Mouse (Mus musculus): ENCODE results near the gene Tmpo.

Gene Tmpo

DNA sequence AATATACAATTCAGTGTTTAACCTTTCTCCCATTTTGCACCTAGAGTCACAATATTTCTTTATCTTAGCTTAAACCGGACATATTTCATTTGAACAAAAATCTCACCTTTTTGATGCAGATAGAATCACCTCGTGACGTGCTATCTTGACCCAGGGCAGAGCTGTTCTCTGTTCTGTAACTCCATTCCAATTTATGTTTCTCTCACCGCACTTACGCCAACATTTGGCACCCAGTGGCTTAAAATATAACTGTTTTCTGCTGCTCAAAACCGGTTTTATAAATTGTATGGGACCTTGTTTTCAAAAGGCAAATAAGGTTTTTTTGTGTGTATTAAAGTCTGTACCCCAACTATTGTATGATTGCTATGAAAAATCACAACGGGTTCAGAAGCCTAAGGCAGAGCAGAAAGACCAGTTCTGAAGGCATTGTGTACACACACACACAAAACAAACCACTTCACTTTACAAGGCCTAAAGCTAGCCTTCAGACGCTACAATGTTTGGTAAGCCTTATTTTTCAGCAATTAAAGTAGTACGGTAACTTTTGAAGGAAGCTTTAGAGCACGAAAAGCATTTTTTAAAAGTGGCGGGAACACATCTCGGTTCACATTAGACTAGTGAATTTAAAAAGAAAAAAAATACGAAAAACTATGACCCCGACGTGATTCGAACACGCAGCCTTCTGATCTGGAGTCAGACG is at the start of gene Tmpo:
Tmpo (minus strand) TSS at position 555 of the 700 bp plus-strand sequence.
- no peak for DNase-seq (ENCODE audit: low spot score in 2 of 2)

DNA sequence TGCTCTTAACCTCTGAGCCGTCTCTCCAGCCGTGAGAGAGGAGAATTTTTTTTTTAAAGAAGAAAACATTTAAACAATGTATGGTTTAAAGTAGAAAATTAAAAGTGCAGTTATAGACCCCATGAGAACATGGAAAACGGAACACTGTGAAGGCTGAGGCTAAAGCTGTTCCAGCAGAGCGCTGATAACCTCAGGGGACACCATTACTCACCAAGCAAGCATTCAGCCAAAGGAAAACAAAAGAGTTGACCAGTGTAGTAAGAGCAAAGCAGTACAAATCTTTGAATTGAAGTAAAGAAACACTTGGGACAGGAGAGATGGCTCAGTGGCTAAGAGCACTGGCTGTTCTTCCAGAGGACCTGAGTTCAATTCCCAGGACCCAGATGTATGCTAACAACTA is 49.3 kb upstream of the Tmpo start:
- no peak for DNase-seq (ENCODE audit: low spot score in 2 of 2)

DNA sequence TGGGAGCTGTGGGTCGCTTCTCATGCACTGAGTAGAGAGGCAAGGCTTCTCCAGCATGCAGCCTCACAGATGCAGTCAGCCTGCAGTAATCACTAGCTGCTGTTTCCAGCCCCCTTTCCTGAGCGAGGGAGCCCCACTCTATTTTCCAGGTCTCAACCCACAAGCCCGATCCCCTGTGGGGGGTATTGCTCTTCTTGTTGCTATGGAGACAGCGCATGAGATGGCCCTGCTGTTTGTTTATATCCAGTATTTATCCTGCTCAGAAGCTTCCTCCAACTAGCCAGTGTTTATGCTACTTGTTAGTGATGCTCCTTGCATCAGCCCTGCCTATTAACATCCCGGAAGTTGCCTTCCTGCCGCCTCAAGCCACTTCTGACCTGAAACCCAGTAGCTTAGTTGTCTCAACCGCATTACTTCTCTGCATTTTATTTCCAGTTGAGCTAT is 48.4 kb upstream of the Tmpo start:
- DNase-seq (ENCODE audit: low spot score in 2 of 2) = no peak

DNA sequence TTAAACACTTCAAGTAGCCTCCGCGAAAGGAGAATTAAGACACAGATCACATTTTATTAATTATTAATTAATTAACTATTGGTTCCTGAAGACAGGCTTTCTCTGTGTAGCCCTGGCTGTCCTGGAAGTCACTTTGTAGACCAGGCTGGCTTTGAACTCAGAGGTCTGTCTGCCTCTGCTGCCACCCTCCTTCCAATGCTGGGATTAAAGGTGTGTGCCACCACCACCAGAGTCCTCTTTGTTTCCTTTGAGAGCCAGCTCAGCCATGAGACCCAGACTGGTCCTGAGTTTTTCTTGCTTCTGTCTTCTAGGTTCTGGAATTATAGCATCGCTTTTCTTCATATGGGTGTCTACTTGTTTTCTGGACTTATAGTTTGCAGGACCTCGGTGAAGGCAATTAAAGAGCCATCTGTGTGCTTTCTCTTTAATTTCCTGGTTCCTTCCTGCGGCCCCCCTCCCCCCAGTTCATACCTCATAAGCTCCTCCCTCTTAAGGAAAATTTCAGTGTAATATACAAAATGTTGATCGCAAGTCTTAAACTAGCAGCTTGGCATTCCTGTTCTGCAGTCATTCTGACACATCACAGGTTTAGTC is 47.9 kb upstream of the Tmpo start:
- no peak for DNase-seq (ENCODE audit: low spot score in 2 of 2)

DNA sequence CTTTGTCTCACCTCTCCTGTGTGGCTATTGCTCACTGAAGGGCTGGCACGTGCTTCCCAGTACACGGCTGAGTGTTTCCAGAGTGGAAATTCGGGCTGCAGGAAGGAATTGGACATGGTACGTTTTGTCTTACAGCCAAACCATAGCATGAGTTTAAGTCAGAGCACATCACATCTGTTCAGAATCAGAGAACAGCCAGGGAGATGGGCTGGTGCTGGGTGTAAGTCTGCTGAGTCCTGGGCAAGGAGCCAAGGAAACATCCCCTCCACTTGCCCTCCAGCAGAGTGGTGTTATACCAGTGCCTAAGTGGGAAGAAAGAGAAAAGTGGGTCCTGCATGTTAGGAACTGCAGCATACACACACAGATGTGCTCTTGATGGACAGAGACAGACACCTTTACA is 45.9 kb upstream of the Tmpo start:
- DNase-seq (ENCODE audit: low spot score in 2 of 2) = no peak

DNA sequence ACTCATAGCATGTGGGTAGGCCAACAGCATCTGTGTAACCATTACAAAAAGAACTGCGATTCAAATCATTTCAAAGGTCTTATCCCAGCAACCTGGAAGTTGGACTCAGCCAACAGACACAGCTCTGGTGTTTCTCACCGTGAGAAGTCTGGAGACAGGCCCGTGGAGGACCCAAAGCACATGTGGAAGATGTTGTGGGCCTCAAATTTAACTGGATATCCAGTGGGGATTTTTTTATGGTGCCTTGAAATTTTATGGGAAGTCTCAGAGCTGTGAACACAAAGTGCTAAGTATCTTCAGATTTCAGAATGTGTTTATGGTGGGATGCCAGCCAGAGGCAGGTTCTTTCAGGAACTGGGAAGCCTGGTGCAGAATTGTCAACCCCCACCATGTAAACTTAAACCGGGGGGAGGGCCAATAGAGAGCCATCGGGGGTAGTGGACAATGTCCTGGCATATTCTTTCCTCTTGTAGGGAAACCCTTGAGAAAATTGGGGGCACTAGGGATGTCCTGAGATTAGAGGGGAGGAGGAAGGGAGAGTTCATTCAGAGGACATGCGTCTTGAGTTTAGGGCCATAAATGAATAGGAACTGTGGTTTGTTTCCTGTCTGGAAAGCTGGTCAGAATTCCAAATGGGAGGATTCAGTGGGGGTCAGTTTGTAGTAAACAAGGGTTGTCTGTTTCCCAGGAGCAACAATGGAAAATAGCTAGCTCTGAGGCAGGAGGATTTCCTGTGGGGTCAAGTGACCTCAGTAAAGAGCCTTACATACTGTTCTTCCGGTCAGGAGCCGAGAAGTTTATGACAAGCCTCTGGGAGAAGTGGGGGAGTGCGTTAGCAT is 41.5 kb upstream of the Tmpo start:
- no peak for DNase-seq (ENCODE audit: low spot score in 2 of 2)

DNA sequence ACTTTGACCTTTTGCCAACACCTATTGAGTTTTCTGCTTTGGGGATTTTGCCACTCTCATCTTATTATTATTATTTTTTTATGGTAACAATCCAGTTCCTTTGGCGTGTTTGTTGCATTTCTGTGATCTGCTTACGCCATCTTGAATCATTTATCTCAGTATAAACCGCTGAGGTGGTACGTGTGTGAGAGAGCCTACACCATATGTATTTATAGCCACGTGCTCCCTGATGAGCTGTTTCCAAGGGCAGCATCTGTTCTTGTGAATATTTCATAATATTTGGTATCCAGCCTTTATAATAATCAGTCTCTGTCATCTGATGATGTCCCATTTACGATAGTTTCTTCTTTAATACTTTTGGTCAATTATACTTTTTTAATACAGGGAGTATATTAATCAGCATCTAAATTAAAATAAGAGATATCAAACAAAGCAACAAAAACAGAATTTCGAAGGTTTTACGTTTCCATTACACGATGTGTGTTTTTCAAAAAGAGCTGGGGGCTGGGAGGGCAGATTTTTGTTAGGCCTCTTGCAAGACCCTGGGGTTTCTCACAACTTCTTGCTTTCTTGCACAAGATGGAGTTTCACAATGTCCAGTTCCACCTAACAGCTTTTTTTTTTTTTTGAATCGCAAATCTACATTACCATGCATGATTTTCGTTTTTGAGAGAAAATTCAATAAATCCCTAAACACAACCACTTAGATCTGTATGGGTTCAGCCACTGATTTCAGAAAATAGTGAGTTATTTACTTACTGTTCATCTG is 28.0 kb upstream of the Tmpo start:
- DNase-seq (ENCODE audit: low spot score in 2 of 2) = no peak

DNA sequence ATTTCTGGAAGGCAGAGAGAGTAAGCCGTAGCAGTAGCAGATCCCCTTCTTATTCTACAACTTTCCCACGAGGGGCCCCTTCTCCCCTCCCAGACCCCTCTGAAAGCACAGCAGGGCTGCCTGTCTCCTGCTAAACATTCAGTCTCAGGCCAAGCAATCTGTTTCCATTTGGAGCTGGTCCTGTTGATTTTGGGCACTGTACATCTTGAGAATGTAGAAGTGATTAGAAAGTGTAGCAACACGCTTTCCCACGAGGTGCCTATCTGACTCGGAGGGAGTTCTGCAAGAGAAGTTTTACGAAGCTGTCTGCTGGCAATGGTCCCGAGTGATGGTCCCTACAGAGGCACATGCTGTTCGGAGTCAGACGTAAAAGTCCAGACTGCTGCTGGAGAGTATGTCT is 27.3 kb upstream of the Tmpo start:
- DNase-seq (ENCODE audit: low spot score in 2 of 2) = no peak

DNA sequence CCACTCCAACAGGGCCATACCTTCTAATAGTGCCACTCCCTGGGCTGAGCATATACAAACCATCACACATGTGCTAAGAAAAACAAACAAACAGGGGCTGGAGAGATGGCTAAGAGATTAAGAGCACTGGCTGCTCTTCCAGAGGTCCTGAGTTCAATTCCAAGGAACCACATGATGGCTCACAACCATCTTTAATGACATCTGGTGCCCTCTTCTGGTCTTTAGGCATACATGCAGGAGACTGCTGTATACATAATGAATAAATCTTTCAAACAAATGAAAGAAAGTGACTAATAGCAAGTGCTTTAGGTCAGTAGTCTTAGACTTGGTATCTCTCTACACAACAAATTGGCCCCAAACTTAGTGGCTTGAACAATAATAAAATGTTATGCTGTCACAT is 26.2 kb upstream of the Tmpo start:
- DNase-seq (ENCODE audit: low spot score in 2 of 2) = no peak

DNA sequence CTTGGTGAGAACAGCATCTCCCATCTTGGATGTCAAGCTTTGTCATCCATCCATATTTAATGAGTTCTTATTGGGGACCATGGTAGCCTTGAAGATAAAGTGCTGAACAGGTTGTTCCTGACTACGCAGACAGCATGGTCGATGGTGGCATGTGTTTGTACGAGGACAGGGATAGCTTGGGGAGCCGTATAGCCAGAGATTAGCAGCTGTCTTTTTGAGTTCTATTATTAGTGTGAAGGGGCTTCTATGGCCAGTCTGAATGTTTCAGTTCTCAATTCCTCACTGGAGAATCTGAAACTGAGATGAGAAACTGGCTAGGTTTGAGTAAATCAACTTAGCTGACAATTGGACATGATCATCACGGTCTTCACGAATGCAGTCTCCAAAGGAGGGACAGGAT is 24.5 kb upstream of the Tmpo start:
- no peak for DNase-seq (ENCODE audit: low spot score in 2 of 2)

DNA sequence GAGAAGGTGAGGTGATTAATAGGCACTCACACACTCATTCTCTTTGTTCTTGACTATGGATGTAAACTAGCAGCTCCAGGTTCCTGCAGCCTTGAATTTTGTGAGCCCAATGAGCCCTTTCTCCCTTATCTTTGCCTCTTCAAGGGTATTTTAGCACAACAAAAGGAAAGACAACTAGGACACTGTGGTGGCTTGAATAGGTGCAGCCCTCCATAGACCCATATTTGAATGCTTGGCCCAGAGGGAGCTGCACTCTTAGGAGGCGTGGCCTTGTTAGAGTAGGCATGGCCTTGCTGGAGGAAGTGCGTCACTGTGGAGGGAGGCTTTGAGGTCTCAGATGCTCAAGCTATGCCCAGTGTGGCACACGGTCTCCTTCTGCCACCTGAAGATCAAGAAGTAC is 19.5 kb upstream of the Tmpo start:
- no peak for DNase-seq (ENCODE audit: low spot score in 2 of 2)

DNA sequence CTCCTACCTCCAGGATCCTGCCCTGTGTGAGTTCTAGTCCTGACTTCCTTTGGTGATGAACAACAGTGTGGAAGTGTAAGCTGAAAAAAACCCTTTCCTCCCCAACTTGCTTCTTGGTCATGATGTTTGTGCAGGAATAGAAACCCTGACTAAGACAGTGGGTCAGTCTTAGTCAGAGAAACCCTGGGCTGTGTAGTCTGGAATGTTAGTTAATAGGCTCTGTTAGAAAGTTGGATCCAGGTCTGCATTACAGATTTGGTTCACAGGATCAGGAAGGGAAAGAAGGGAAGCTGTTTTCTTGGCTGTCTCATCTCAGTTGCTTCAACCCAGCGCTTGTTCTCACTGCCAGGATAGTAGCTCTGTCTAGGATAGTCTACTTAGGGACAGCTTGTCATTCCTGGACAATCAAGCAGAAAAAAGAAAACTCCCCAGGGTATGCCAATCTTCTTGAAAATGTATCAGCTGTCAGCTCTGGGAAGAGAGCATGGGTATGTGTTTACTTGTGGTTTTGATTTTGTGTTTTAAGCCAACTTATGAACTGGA is 18.2 kb upstream of the Tmpo start:
- no peak for DNase-seq (ENCODE audit: low spot score in 2 of 2)

DNA sequence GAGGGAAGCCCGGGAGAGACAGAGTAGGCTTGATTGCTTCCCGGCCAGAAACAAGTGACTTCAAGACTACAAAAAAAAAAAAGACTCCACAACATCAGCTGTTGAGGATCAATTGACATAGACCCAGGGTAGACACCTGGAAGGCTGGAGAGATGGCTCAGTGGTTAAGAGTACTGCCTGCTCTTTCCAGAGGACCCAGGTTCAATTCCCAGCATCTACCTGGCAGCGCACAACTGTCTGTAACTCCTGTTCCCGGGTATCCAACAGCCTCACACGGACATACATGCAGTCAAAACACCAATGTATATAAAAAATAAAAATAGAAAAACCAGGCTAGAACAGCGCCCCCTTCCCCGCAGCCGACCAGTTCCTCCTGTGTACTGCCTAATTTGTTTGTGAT is 16.6 kb upstream of the Tmpo start:
- no peak for DNase-seq (ENCODE audit: low spot score in 2 of 2)

DNA sequence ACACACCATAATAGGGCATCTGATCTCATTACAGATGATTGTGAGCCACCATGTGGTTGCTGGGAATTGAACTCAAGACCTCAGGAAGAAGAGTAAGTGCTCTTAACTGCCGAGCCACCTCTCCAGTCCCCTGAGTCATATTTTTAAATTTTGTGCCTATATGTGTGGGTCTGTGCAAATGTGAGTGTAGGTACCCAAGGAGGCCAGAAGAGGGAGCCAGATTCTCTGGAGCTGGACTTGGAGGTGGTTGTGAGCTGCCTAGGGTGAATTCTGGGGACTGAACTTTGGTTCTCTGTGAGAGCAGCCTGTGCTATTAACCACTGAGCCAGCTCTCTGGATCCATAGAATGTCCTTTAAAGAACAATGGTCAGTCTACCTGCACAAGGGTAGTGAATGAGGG is 15.7 kb upstream of the Tmpo start:
- DNase-seq (ENCODE audit: low spot score in 2 of 2) = no peak

DNA sequence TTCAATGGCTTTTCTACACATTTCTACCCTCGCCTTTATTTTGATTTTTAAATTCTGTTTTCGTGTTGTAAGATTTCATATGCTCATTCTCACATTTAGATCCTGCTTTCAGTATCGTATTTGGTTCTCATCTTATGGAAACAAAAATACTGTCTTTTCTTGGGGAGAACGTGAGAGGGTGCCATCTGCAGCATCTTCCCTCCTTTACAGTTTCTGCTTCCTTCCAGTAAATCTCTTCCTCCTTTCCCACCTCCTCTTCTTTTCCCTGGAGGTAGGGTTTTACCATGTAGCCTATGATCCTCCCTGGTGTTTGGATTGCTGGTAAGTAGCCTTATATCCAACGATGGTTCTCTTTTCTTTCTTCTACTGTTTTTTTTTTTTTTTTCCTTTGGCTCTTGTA is 14.6 kb upstream of the Tmpo start:
- no peak for DNase-seq (ENCODE audit: low spot score in 2 of 2)

DNA sequence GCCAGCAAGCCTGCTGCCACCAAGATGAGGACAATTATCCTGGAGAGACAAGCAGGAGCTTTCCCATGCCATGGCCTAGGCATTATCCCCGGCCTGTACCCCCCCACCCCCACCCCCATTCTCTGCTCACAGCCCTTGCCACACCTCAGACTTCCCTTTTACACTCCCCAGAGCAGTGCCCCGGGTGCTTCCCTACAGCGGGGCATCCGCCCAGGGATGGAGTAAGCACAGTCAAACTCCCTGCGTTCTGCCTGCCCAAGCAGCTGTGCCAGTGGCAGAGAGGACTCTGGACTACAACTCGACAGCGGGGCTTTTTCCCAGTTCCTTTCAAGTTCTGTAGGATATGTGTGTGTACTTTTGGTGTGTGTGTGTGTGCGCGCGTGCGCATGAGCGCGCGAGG is 14.0 kb upstream of the Tmpo start:
- no peak for DNase-seq (ENCODE audit: low spot score in 2 of 2)

DNA sequence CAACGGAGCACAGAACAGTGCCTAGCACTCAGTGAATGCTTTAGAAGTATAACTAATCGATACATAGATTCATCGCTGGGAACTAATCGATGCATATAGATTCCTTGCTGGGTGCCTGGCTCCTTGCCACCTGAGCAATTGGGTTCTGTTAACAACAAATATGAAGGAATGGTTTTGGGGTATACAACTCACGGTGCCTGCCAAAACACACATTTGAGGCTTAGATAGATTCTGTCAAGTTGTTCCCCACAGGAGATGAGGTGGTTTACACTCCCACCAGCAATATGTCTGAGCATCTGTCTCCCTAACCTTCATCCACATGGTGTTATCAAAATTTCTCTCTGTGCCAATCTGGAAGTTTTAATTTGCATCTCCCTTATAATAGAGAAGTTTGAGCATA is 10.7 kb upstream of the Tmpo start:
- DNase-seq (ENCODE audit: low spot score in 2 of 2) = no peak

DNA sequence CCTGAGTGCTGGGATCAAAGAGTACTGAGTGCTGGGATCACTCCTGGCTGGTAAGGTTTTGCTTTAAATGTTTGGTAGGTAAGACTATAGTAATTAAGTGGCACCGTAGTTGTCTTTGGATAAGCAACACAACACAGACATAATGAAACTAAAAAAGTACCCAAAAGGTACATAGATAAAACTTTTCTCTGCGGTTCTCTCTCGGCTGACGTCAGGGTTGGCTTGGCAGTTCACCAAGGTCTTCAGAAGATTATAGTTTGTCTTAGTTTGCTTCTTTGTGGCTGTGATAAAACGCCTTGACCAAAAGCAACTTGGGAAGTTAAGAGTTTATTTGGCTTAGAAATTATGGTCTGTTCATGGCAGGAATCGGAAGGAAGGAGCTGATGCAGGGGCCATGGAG is 8.4 kb upstream of the Tmpo start:
- DNase-seq (ENCODE audit: low spot score in 2 of 2) = no peak

DNA sequence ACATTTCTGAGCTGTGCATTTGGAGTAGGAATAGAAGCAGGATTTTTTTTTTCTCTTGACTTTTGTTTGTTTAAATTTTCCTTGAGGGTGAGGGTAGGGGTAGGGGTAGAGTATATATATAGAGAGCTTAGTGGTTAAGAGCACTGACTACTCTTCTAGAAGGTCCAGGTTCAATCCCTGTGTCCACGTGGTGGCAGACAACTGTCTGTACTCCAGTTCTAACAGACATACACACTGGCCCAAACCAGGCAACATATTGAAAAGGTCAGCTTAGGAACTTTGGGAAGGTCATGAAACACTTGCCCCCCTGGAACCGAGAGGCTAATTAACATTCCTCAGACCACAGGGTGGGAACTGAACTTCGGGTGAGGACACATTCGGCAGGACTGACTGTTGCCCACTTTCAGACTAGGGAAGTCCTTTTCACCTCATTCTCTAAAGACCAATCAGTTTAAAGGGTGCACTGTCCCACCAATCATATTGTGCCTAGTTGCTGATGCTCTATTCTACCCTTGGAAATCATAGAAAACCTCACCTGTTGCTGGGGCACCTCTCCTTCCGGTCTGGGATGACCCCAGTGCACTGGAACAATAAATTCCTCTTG is 7.7 kb upstream of the Tmpo start:
- DNase-seq (ENCODE audit: low spot score in 2 of 2) = no peak

DNA sequence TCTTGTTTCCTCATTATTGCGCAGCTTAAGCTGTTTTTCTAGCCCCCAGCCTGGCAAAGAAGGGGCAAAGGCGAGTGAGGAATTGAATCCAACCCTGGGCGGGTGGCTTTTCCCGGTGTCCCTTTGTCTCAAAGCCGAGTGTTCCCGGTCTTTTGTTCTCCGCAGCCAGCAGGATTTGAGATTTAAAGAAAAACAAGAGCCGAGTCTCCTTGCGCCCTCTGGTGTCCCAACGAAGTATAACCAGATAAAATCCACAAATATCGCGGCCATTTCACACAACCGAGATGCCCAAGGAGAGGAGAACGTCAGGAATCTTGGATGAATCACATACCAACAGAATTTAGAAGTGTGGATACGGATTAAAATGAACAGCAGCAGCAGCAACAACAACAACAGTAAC is 6.8 kb upstream of the Tmpo start:
- DNase-seq (ENCODE audit: low spot score in 2 of 2) = peak; percentile 49 to 68

DNA sequence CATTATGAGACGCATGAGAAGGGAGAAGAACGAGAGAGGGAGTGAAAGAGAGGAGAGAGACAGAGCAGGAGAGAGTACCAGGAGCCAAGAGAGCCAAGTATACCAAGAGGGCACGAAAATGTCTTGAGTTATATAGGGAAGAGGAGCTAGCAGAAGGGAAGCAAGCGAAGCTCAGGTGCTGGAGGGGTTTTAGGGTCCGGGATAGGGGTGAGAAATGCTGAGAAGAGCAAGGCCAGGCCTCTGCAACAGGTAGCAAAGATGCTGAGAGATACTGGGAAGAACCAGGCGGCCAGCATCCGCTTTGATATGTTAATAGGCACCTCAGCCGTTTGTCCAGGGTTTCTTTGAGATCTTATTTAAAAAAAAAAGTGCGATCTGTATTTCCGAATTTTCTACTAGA is 6.2 kb upstream of the Tmpo start:
- no peak for DNase-seq (ENCODE audit: low spot score in 2 of 2)

DNA sequence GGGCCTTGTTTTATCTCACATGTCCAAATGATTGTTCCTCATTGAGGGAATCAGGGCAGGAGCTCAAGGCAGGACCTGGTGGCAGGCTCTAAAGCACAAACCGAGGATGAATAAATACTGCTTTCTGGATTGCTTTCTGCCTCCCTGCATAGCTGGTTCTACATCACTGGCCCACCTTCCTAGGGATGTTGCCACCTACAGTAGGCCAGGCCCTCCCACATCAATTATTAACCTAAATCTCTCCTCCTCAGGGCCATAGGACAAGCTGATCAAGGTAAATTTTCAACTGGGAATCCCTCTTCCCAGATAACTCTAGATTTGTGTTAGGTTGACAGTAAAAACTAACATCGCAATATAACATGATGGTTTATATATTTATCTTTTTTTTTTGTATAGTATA is 4.6 kb upstream of the Tmpo start:
- no peak for DNase-seq (ENCODE audit: low spot score in 2 of 2)
